Mouse (Mus musculus) heart, embryonic 13.5 days (tissue): ENCODE data around the gene Ppp6r3. TPM values are rescaled to one million over a fixed set of nuclear protein-coding genes. Genes with fewer than 3 reads are reported as not detected.

ENCODE experiments used
- ATAC-seq: fragments of 200-750 bp; cut with Nextera tagmentation; 2 replicates; pipeline ENCODE4 v1.8.0; 2017; ENCODE audit warnings: moderate TSS enrichment; ENCODE audit not compliant: insufficient number of reproducible peaks, low FRiP score, low TSS enrichment; ENCODE audit errors: extremely low read depth
- H3K27ac ChIP-seq: fragments of 300-500 bp; sonication (generic); replicated peaks from 2 replicates; pipeline ENCODE4 v1.5.1; 2015; ENCODE audit warnings: moderate library complexity, mild to moderate bottlenecking, inconsistent platforms
- H3K27me3 ChIP-seq: fragments of 300-500 bp; sonication (generic); replicated peaks from 2 replicates; pipeline ENCODE4 v1.6.1; 2015; ENCODE audit warnings: mild to moderate bottlenecking, inconsistent platforms
- H3K36me3 ChIP-seq: fragments of 300-500 bp; sonication (generic); 2 replicates; pipeline ENCODE4 v1.6.1; 2015; ENCODE audit warnings: mild to moderate bottlenecking, inconsistent platforms
- H3K4me1 ChIP-seq: fragments of 300-500 bp; sonication (generic); 2 replicates; pipeline ENCODE4 v1.6.1; 2015; ENCODE audit warnings: inconsistent platforms
- H3K4me2 ChIP-seq: fragments of 300-500 bp; sonication (generic); 2 replicates; pipeline ENCODE4 v1.6.1; 2015; ENCODE audit warnings: inconsistent platforms, mild to moderate bottlenecking, moderate library complexity
- H3K4me3 ChIP-seq: fragments of 300-500 bp; sonication (generic); 2 replicates; pipeline ENCODE4 v1.5.1; 2015; ENCODE audit warnings: moderate library complexity, mild to moderate bottlenecking, inconsistent platforms
- H3K9ac ChIP-seq: fragments of 300-500 bp; sonication (generic); 2 replicates; pipeline ENCODE4 v1.6.1; 2015; ENCODE audit warnings: inconsistent platforms, mild to moderate bottlenecking, moderate library complexity
- H3K9me3 ChIP-seq: fragments of 300-500 bp; sonication (generic); 2 replicates; pipeline ENCODE4 v1.6.1; 2016; ENCODE audit warnings: inconsistent platforms
- WGBS: fragments of 180-500 bp; shearing (Covaris S2); methylation state at CpG from one replicate; pipeline ENCODE4 v1.1.7; 2015; ENCODE audit warnings: mixed read lengths; 5-methylcytosine and 5-hydroxymethylcytosine counted together
- polyA plus RNA-seq: library from polyadenylated mRNA; unstranded; fragments of >200 nt; fragmentation: Nextera tagmentation; extraction: Ambion mirVana; gene quantifications from 2 replicates; pipeline ENCODE4 v1.2.1, GENCODE M21; 2015

Ppp6r3 gene
- 42.0 and 46.1 TPM in 2 replicates for polyA plus RNA-seq

DNA sequence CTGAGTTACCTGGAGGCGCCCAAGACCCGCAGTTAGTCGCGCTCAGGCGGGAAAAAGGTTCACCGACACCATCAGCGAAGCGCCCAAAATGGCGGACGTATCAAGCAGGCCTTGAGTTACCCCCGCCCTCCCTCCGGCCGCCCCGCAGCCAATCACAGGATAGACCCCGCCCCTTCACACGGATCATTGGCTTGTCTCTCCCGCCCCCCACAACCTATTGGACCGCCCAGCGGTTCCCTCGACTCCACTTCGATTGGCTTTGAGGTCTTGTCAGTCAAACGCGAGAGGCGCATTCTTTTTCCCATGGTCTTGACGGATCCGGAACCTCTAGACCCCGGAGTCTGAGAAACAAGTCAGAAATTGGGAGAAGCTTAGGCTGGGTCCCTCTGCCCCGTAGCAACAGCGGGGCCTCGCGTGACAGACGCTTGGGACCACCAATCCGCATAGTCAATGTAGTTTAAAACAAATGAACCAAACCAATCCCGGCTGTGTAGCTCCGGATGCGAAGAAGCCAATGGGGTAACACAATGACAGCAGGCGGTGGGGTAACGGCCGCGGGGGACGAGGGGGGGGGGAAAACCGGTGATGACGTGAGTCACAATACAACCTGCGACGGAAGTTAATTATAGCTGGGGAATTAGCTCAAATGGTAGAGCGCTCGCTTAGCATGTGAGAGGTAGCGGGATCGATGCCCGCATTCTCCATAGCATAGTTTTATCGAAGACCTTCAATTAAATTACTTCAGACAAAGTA lies at the start of gene Ppp6r3:
Gene Ppp6r3 (minus strand): TSS at position 118 of the 753 bp plus-strand sequence.
- WGBS: under 1% methylated on average over 51 of the region's 51 CpGs
- Histone ChIP-seq H3K27ac (peak within 1 kb of the TSS; percentile 95), H3K36me3 (0 out of 2 replicates have a peak, but pooled peaks cover 3% of the 10 kb centered on the region), H3K4me1 (peaks cover 46% of the 10 kb centered on the region), H3K4me3 (peak within 1 kb of the TSS; percentile 66), H3K27me3 (no peaks in the 10 kb centered on the region), H3K4me2 (peak within 1 kb of the TSS; percentile 81), H3K9me3 (no peaks in the 10 kb centered on the region), H3K9ac (peak within 1 kb of the TSS; percentile 88)
- peak; percentile 97 for ATAC-seq

DNA sequence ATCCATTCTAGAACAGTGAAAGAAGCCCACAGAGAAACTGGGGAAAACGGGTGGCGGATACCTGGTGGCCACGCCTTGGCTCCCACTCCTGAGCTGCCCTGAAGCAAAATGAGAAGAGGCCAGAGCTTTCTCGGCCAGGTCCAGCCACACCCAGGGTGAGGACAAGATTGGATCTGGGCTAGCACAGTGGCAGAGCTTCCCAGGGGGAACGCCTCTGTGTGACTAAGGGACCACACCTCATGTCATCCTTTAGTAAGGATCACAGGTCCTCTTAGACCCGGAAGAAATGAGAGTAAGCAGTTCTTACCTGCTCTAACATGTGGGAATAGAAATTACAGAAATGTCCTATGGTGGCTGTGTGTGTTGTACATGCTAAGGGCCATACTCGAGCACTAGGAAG lies 49.6 kb upstream of the Ppp6r3 start:
- WGBS: 85% methylated on average over 7 of the region's 7 CpGs

DNA sequence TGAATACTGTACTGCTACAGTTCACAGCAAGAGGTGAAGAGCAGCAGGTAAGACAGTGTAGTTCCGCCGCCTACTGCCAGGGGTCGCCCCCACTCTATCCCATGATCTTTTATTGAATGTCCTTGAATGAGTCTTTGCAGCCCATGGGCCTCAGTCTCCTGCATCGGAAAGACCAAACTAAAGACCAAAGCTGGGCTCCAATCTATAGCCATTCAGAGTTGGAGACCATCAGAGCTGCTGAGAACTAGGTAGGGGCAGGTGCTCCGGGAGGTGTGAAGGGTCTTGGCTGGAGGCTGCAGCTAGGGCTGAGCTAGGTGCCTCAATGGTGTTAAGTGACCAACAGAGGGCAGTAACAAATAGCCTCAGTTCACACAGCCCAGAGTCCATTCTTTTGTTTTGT lies 48.3 kb upstream of the Ppp6r3 start:
- 56% methylated on average over 5 of the region's 5 CpGs for WGBS
- Histone ChIP-seq H3K4me2 (no peak overlapping the region), H3K27ac (no peak overlapping the region), H3K4me3 (no peak overlapping the region), H3K36me3 (peaks cover 84% of the 10 kb centered on the region), H3K9ac (no peak overlapping the region), H3K9me3 (peaks cover 6% of the 10 kb centered on the region; the same call in 1 of the 2 replicates), H3K27me3 (no peaks in the 10 kb centered on the region), H3K4me1 (no peaks in the 10 kb centered on the region)
- no peak for ATAC-seq

More for the DNA sequence above, 49.6 kb upstream of the Ppp6r3 start:
- no peak for ATAC-seq
- Histone ChIP-seq H3K9me3 (no peaks in the 10 kb centered on the region), H3K4me1 (no peaks in the 10 kb centered on the region), H3K36me3 (peaks cover 84% of the 10 kb centered on the region), H3K4me2 (no peak overlapping the region), H3K4me3 (no peak overlapping the region), H3K27me3 (no peaks in the 10 kb centered on the region), H3K9ac (no peak overlapping the region), H3K27ac (no peak overlapping the region)

DNA sequence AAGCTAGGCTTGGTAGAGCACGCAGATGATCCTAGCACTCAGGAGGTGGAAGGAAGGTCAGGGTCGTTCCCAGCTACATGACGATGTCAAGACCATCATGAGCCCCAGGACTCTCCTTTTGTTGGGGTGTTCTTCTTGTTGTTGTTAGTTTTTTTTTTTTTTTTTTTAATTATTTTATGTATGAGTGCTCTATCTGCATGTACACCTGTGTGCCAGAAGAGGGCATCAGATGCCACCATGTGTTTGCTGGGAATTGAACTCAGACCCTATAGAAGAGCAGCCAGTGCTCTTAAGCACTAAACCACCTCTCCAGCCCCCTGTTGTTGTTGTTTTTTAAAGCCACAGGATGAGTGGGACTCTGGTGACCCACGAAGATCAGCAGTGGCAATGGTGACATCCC lies 47.7 kb upstream of the Ppp6r3 start:
- no peaks in the 10 kb centered on the region for H3K27me3 ChIP-seq
- H3K9ac ChIP-seq: no peak overlapping the region
- 93% methylated on average over 4 of the region's 4 CpGs for WGBS
- H3K4me3 ChIP-seq: no peak overlapping the region
- no peak overlapping the region for H3K27ac ChIP-seq
- ATAC-seq: no peak
- peaks cover 6% of the 10 kb centered on the region; the same call in 1 of the 2 replicates for H3K9me3 ChIP-seq
- H3K4me1 ChIP-seq: no peaks in the 10 kb centered on the region
- H3K36me3 ChIP-seq: peaks cover 86% of the 10 kb centered on the region
- H3K4me2 ChIP-seq: no peak overlapping the region

DNA sequence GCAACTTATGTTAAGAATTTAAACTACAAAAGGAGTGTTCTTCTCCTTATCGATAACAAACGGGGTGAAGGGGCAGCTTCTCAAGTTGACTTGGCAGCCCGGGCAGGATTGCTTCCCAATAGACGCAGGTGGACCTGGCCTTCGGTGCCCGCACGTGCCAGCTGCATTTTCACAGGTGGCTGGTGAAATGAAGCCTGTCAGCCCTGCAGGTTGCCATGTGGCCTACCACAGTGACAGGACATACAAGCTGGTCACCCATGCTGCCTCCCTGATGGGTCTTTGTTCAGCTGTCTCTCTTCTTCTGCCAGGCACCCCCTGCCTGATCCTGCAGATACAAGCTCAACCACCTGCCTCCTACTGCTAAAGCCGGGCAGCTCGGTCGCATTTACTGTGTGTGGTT lies 45.3 kb upstream of the Ppp6r3 start:
- Histone ChIP-seq H3K36me3 (peaks cover 74% of the 10 kb centered on the region), H3K27me3 (no peaks in the 10 kb centered on the region), H3K9me3 (peaks cover 6% of the 10 kb centered on the region; the same call in 1 of the 2 replicates), H3K4me3 (no peak overlapping the region), H3K9ac (no peak overlapping the region), H3K4me2 (no peak overlapping the region), H3K27ac (no peak overlapping the region), H3K4me1 (no peaks in the 10 kb centered on the region)
- no peak for ATAC-seq
- 90% methylated on average over 10 of the region's 10 CpGs for WGBS

DNA sequence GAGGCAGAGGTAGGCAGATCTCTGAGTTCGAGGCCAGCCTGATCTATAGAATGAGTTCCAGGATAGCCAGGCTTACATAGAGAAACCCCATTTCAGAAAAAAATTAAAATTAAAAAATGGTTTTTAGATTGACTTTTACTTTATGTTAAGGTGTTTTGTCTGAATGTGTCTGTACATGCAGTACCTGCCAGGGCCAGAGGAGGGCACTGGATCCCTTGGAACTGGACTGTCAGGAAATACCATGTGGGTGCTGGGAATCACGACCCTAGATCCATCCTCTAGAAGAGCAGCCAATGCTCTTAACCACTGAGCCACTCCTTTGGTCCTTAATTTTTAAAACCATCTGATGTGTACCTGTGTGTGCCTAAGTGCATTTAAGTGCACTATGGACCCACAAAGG lies 43.8 kb upstream of the Ppp6r3 start:
- no peak overlapping the region for H3K4me3 ChIP-seq
- H3K9me3 ChIP-seq: peaks cover 6% of the 10 kb centered on the region; the same call in 1 of the 2 replicates
- H3K4me1 ChIP-seq: no peaks in the 10 kb centered on the region
- no peak for ATAC-seq
- 77% methylated on average over 2 of the region's 2 CpGs for WGBS
- H3K9ac ChIP-seq: no peak overlapping the region
- H3K4me2 ChIP-seq: no peak overlapping the region
- no peaks in the 10 kb centered on the region for H3K27me3 ChIP-seq
- peaks cover 81% of the 10 kb centered on the region for H3K36me3 ChIP-seq
- no peak overlapping the region for H3K27ac ChIP-seq

DNA sequence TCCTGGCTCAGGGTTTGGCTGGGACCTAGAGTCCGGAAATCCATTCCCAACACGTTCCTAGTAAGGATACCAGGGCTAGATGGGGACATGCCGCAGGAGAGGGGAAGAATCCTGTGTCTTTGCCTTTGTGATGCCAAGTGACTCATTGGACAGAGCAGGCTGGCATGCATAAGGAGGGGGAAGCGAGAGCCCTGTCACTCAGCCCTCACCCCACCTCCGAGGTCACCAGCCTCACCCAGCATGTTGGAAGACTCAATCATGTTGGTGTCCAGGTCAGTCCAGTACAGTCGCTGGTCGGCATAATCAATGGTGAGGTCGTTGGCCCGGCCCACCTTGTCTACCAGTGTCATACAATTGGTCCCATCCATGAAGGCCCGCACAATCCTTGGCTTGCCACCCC lies 38.4 kb upstream of the Ppp6r3 start:
- no peak overlapping the region for H3K4me3 ChIP-seq
- H3K4me1 ChIP-seq: peaks cover 20% of the 10 kb centered on the region
- no peaks in the 10 kb centered on the region for H3K9me3 ChIP-seq
- no peak overlapping the region for H3K9ac ChIP-seq
- no peak for ATAC-seq
- H3K4me2 ChIP-seq: no peak overlapping the region
- H3K27me3 ChIP-seq: no peaks in the 10 kb centered on the region
- 89% methylated on average over 10 of the region's 10 CpGs for WGBS
- no peak overlapping the region for H3K27ac ChIP-seq
- H3K36me3 ChIP-seq: peaks cover 80% of the 10 kb centered on the region

DNA sequence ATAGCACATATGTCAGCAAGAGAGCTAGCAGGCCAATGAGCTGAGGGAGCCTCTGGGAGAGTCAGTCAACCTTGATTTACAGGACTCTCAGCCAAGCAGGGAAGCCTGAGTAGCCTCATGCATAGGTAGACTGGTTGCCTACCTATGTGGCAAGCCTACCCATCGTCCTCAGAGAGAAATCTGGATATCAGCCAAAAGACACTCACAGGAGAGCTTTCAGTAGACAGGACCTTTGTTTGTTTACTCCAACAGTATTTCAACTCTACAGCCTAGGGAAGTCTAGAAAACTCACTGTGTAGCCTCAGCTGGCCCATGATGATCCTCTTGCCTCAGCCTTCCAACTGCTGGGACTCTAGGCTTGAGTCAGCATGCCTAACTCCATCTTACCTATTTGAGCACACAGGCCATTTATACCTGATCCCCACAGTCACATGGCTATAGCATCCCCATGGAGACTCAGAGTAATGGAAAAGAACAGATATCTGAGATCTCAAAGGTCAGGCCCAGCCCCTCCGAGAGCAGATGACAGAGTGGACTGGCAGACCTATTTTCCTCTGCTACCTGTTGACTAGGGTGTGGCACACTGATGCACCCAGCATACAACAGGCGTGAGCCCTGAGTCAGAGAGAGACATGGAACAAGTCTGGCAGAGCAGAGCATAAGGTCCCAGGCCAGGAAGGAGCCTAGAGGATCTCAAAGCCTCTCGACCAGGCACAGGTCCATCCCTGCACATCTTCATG lies 37.2 kb upstream of the Ppp6r3 start:
- ATAC-seq: no peak
- WGBS: 76% methylated on average over 4 of the region's 4 CpGs
- Histone ChIP-seq H3K27ac (no peak overlapping the region), H3K27me3 (no peaks in the 10 kb centered on the region), H3K36me3 (peaks cover 71% of the 10 kb centered on the region), H3K9me3 (no peaks in the 10 kb centered on the region), H3K4me3 (no peak overlapping the region), H3K4me1 (peaks cover 20% of the 10 kb centered on the region), H3K9ac (no peak overlapping the region), H3K4me2 (no peak overlapping the region)

DNA sequence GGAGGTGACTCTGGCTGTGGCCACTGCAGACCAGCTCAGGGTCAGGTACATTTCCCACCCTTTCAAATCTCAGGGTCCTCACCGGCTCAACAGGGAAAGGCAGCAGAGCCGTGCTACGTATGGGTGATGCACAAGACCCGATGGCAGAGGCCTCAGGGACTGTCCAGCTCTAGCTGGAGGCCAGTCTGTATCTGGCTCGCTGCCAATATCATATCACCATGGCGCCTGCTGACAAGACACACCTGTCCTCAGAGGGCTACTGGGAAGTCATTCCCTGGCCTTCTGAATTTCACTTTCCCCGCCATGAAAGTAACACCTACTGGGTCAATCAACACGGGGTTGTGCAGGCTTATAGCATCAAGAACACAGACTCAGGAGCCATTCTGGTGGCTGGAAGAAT lies 36.2 kb upstream of the Ppp6r3 start:
- no peak overlapping the region for H3K27ac ChIP-seq
- H3K27me3 ChIP-seq: no peaks in the 10 kb centered on the region
- WGBS: 53% methylated on average over 8 of the region's 8 CpGs
- H3K9me3 ChIP-seq: no peaks in the 10 kb centered on the region
- no peak overlapping the region for H3K4me3 ChIP-seq
- H3K4me1 ChIP-seq: peaks cover 20% of the 10 kb centered on the region
- H3K4me2 ChIP-seq: no peak overlapping the region
- ATAC-seq: no peak
- peaks cover 69% of the 10 kb centered on the region for H3K36me3 ChIP-seq
- no peak overlapping the region for H3K9ac ChIP-seq

DNA sequence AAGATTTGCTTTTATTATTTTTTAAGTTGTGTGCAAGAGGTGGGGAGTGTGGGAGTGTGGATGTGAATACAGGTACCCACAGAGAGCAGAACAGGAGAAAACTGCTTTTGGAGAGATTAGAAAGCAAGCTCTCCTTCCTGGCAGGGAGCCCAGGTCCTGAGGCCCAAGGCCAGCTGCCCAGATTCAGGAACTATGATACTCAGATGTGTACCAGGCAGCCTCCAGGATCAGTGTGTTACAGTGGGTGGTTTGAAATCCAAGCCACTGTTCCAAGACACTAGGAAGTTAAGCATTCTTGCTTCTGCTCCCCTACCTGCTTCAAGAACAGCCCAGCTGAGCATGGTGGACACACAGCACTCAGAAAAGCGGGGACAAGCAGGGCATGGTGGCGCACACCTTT lies 35.3 kb upstream of the Ppp6r3 start:
- ATAC-seq: no peak
- peaks cover 73% of the 10 kb centered on the region for H3K36me3 ChIP-seq
- WGBS: 93% methylated on average over 2 of the region's 2 CpGs

DNA sequence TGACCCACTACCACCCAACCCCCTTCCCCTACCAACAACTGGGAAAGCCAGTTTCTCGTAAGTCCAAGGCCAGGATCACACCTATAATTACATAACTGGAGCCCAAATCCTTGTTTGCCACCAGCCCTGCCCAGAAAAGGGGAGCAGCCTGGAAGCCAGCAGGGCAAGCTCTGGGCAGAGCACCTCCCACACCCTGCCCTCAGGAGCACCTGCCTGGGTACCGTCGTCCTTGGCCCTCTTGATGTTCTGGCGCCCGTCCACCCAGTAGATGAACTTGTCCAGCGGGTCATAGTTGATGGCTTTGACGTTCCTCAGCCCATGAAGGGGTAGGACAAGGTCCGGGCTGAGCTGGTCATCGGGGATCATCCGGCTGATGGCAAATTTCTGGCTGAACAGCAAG lies 34.3 kb upstream of the Ppp6r3 start:
- no peak overlapping the region for H3K9ac ChIP-seq
- H3K27me3 ChIP-seq: no peaks in the 10 kb centered on the region
- peaks cover 73% of the 10 kb centered on the region for H3K36me3 ChIP-seq
- H3K4me3 ChIP-seq: no peak overlapping the region
- WGBS: 81% methylated on average over 10 of the region's 10 CpGs
- no peak for ATAC-seq
- H3K4me1 ChIP-seq: peaks cover 20% of the 10 kb centered on the region
- no peaks in the 10 kb centered on the region for H3K9me3 ChIP-seq
- no peak overlapping the region for H3K4me2 ChIP-seq
- H3K27ac ChIP-seq: no peak overlapping the region

More for the DNA sequence above, 35.3 kb upstream of the Ppp6r3 start:
- Histone ChIP-seq H3K27ac (peak overlapping the region; percentile 48), H3K4me2 (no peak overlapping the region), H3K27me3 (no peaks in the 10 kb centered on the region), H3K4me3 (no peak overlapping the region), H3K9me3 (no peaks in the 10 kb centered on the region), H3K4me1 (peaks cover 20% of the 10 kb centered on the region), H3K9ac (no peak overlapping the region)
